Mouse (Mus musculus): ENCODE results near the gene Pde4d.

Pde4d gene

GRCm38 (mm10) chr13:109609805-109610187, 1160.0 kb downstream of the Pde4d start:
- DNase-seq (ENCODE audit: extremely low read depth, low read depth, low spot score): no peak

GRCm38 (mm10) chr13:109610772-109611171, 1161.0 kb downstream of the Pde4d start:
- no peak for DNase-seq (ENCODE audit: extremely low read depth, low read depth, low spot score)

- DNase-seq (ENCODE audit: extremely low read depth, low read depth, low spot score): no peak
Measured at GRCm38 (mm10) chr13:109615213-109615784, 1165.6 kb downstream of the Pde4d start.

- no peak for DNase-seq (ENCODE audit: extremely low read depth, low read depth, low spot score)
Measured at GRCm38 (mm10) chr13:109615785-109616281, 1166.1 kb downstream of the Pde4d start.

GRCm38 (mm10) chr13:109619158-109619657, 1169.5 kb downstream of the Pde4d start:
- DNase-seq (ENCODE audit: extremely low read depth, low read depth, low spot score): no peak

- DNase-seq (ENCODE audit: extremely low read depth, low read depth, low spot score): no peak
Measured at GRCm38 (mm10) chr13:109622207-109622606, 1172.5 kb downstream of the Pde4d start.

- no peak for DNase-seq (ENCODE audit: extremely low read depth, low read depth, low spot score)
Measured at GRCm38 (mm10) chr13:109623201-109623600, 1173.5 kb downstream of the Pde4d start.

GRCm38 (mm10) chr13:109624772-109625349, 1175.1 kb downstream of the Pde4d start:
- DNase-seq (ENCODE audit: extremely low read depth, low read depth, low spot score): no peak

- no peak for DNase-seq (ENCODE audit: extremely low read depth, low read depth, low spot score)
Measured at GRCm38 (mm10) chr13:109625466-109626129, 1175.8 kb downstream of the Pde4d start.

GRCm38 (mm10) chr13:109627265-109627664, 1177.5 kb downstream of the Pde4d start:
- DNase-seq (ENCODE audit: extremely low read depth, low read depth, low spot score): no peak

- no peak for DNase-seq (ENCODE audit: extremely low read depth, low read depth, low spot score)
Measured at GRCm38 (mm10) chr13:109628606-109629005, 1178.9 kb downstream of the Pde4d start.

- no peak for DNase-seq (ENCODE audit: extremely low read depth, low read depth, low spot score)
Measured at GRCm38 (mm10) chr13:109629216-109629615, 1179.5 kb downstream of the Pde4d start.

- no peak for DNase-seq (ENCODE audit: extremely low read depth, low read depth, low spot score)
Measured at GRCm38 (mm10) chr13:109631399-109632026, 1181.8 kb downstream of the Pde4d start.

GRCm38 (mm10) chr13:109632387-109633036, 1182.8 kb downstream of the Pde4d start:
- DNase-seq (ENCODE audit: extremely low read depth, low read depth, low spot score): no peak

GRCm38 (mm10) chr13:109633037-109633418, 1183.3 kb downstream of the Pde4d start:
- no peak for DNase-seq (ENCODE audit: extremely low read depth, low read depth, low spot score)

- DNase-seq (ENCODE audit: extremely low read depth, low read depth, low spot score): no peak
Measured at GRCm38 (mm10) chr13:109635901-109636520, 1186.3 kb downstream of the Pde4d start.

GRCm38 (mm10) chr13:109638273-109638672, 1188.5 kb downstream of the Pde4d start:
- DNase-seq (ENCODE audit: extremely low read depth, low read depth, low spot score): no peak

GRCm38 (mm10) chr13:109639286-109639685, 1189.5 kb downstream of the Pde4d start:
- no peak for DNase-seq (ENCODE audit: extremely low read depth, low read depth, low spot score)

GRCm38 (mm10) chr13:109641562-109641961, 1191.8 kb downstream of the Pde4d start:
- DNase-seq (ENCODE audit: extremely low read depth, low read depth, low spot score): no peak

- no peak for DNase-seq (ENCODE audit: extremely low read depth, low read depth, low spot score)
Measured at GRCm38 (mm10) chr13:109643419-109643818, 1193.7 kb downstream of the Pde4d start.

GRCm38 (mm10) chr13:109644086-109644485, 1194.3 kb downstream of the Pde4d start:
- no peak for DNase-seq (ENCODE audit: extremely low read depth, low read depth, low spot score)
